Mouse (Mus musculus) megakaryocyte progenitor cell, adult 5-6 weeks (primary cell): Measurements from ENCODE around the gene Marveld3. TPM values are rescaled to one million over a fixed set of nuclear protein-coding genes. Genes with fewer than 3 reads are reported as not detected.
A peak's percentile ranks its signal among the peaks of the same experiment; 100 is the strongest.

Experiments
- ATAC-seq: replicated peaks from 2 replicates; pipeline ENCODE4 v1.8.0; 2016; ENCODE audit warnings: mild to moderate bottlenecking, moderate TSS enrichment, inconsistent platforms; ENCODE audit not compliant: poor library complexity
- total RNA-seq, 2 experiments: library from RNA; stranded (forward) in 1 of 2; stranded (reverse) in 1 of 2; fragments of 157-497, 149-512 nt in 1 of 2; fragments of 200-1000 nt in 1 of 2; gene quantifications; 2 replicates each; pipeline versions ENCODE4 v1.2.3 to v1.2.4; 2015 to 2017

The Marveld3 gene
- total RNA-seq, 2 experiments from 2014 or later = not detected

DNA sequence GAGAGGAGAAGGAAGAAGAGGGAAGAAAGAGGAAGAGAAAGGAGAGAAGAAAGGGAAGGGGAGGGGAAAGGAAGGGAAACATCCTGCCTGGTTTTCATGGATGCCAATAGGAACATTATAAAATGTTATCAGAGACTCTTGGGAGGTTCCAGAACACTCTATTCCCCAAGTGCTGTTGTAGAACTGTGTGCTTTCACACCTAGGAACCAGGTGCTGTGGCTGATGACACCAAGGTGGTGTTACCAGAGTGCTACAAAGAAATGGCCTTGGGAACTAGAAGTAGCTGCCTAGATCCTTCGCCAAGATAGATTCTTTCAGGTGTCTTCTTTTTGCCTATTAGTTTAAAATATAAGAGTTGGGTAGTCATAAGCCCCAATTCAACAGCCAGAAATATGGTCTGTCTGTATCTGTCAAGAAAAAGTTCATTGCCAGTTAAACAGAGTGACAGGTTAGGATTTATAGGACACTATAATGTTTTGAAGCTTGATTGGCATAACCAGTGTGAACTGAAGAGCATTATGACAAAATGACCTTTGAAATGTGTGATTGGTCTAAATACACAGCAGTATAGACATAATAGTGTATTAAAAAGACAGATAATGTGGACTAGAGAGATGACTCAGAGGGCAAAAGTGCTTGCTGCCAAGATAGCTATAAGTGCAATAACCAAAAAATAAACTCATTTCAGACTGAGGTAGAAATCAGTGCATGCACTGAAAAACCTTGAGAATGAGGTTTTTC is 56.9 kb downstream of the Marveld3 start:
- 0 out of 2 replicates have a peak, but pooled peaks have one; percentile 10 for ATAC-seq

DNA sequence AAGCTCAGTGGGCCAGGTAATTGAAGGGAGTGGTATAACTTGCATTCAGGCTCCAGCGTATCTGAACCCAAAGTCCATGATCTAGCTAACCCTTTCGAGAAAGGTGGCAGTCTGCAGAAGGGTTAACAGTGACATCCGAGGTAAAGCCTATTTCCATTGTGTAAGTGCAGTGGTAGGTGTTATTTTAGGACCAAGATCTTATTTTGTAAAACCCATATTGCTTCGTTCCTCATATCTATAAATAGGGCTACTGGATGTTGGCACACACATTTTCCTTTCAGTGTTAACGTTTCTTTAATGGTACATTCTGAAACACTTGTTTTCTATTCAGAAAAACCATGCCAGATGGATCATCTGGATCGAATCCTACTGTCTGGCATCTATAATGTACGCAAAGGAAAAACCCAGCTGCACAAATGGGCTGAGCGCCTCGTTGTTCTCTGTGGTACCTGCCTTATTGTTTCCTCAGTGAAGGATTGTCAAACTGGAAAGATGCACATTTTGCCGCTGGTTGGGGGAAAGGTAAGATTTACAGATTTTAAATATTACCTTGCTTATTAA is 58.0 kb downstream of the Marveld3 start:
- ATAC-seq = peak; percentile 83

- ATAC-seq = 0 out of 2 replicates have a peak, but pooled peaks have one; percentile 28
Observed at GRCm38 (mm10) chr8:109902379-109902778, 59.6 kb downstream of the Marveld3 start.

Other genes with a start within 250 kb of the Marveld3 start
- gene Atxn1l, start 224.5 kb downstream of the Marveld3 start, total RNA-seq (2015) = 8.7 and 16.2 TPM in 2 replicates
- gene Atxn1l, start 224.5 kb downstream of the Marveld3 start, total RNA-seq (2017) = 13.7 and 14.7 TPM in 2 replicates
- 87.8 and 95.1 TPM in 2 replicates for gene Ap1g1, start 183.6 kb downstream of the Marveld3 start, total RNA-seq (2015)
- 61.5 and 67.1 TPM in 2 replicates for gene Ap1g1, start 183.6 kb downstream of the Marveld3 start, total RNA-seq (2017)
- gene Phlpp2, start 93.7 kb downstream of the Marveld3 start, total RNA-seq (2015) = 8.6 and 8.7 TPM in 2 replicates
- 8.0 and 8.6 TPM in 2 replicates for gene Phlpp2, start 93.7 kb downstream of the Marveld3 start, total RNA-seq (2017)
- not detected in 2 replicates for gene Tat, start 28.2 kb upstream of the Marveld3 start, total RNA-seq (2015)
- not detected in 2 replicates for gene Tat, start 28.2 kb upstream of the Marveld3 start, total RNA-seq (2017)
- not detected in 2 replicates for gene Chst4, start 77.5 kb upstream of the Marveld3 start, total RNA-seq (2015)
- gene Chst4, start 77.5 kb upstream of the Marveld3 start, total RNA-seq (2017) = not detected in 2 replicates
- 0.05 TPM in 1 of 2 replicates, not detected in the other for gene Zfp612, start 117.5 kb upstream of the Marveld3 start, total RNA-seq (2015)
- not detected in 2 replicates for gene Zfp612, start 117.5 kb upstream of the Marveld3 start, total RNA-seq (2017)
- not detected in 2 replicates for gene Gm21964, start 139.0 kb upstream of the Marveld3 start, total RNA-seq (2015)
- gene Gm21964, start 139.0 kb upstream of the Marveld3 start, total RNA-seq (2017) = not detected in 2 replicates
- not detected in 2 replicates for gene Gm17720, start 140.6 kb upstream of the Marveld3 start, total RNA-seq (2015)
- not detected in 2 replicates for gene Gm17720, start 140.6 kb upstream of the Marveld3 start, total RNA-seq (2017)
- gene Calb2, start 206.0 kb upstream of the Marveld3 start, total RNA-seq (2015) = not detected in 2 replicates
- gene Calb2, start 206.0 kb upstream of the Marveld3 start, total RNA-seq (2017) = not detected in 2 replicates